Mouse (Mus musculus): ENCODE measurements around the gene Cnnm2.

Gene Cnnm2

DNA sequence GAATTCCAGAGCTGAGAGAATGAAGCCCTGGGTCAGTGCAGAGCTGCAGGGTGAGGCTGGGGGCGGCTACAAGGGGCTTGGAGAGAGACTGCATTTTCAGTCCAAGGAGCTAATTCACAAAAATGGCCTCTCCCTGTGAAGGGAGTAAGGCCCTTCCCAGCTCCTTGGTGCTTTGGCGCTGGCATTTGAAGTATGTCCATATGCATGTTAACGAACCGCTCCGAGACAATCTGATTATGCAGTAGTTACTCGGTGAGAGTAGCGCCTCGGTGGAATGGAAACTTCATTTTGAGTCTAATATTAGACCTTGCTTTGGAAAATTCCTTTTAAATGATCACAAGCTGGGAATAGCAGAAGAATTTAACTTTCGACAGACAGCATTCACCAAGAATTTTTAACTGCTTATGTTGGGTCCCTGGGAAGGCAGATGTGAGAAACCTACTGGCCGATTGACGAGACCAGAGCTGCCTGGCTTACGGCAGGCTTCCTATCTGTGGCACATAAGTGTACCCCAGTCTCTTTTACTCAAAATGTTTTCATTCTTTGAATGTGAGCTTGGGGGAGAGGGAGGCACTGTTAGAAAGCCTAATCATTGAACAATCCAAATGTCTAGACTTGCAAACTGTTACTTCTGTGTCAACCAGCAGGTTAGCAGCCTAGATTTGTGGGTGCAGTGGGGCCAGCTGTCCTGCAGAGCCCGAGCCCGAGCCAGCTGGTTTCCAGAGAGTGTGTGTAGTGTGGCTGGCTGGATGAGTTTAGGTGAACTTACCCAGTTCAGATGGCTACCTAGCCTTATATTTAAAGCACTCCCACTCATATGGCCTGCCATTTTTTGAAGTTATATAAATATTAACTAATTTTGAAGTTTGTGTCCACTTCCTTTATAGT, 87.2 kb downstream of the Cnnm2 start:
- DNase-seq (ENCODE audit: low spot score): no peak

DNA sequence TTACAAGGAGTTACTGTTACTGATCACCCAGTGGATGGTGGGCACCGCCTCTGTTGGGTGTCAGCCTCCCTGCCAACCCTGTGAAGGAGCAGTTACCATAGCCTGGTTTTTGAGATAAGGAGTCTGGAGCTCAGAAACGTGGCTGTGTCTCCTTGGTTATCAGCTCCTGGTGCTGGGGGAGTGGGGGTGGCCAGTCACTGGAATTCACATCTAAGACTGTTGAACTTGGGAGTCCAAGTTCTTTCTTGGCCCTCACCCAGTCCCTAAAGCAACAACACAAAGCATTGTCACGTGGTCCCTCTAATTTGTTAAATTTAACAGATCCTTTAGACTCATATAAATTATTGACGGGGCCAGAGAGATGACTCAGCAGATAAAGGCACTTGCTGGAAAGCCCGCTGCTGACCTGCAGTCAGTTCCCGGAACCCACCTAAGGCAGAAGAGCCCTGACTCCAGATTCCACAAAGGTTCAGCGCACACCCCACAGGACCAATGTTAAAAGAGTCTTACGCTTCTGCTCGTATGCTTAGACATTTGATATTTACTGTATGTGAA, 88.1 kb downstream of the Cnnm2 start:
- no peak for DNase-seq (ENCODE audit: low spot score)

DNA sequence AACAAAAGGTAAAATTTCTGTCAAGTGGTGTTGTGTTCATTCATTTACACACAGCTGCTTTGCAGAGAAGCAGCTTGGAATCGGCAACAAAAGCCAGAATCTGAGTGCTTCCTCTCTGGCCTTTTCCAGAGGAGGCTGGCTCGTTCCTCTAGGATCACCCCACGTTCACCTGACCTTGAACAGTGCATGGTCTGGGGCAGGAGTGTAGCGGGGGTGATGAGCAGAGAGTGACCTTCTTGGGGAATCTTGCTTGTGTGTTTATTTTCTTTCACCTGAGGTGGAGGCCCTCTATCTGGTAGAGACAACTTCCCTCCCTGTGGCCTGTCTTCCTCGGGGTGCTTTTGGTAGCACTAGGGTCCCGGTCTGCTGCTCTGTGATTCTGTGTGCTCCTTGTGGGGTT, 94.8 kb downstream of the Cnnm2 start:
- DNase-seq (ENCODE audit: low spot score): no peak

DNA sequence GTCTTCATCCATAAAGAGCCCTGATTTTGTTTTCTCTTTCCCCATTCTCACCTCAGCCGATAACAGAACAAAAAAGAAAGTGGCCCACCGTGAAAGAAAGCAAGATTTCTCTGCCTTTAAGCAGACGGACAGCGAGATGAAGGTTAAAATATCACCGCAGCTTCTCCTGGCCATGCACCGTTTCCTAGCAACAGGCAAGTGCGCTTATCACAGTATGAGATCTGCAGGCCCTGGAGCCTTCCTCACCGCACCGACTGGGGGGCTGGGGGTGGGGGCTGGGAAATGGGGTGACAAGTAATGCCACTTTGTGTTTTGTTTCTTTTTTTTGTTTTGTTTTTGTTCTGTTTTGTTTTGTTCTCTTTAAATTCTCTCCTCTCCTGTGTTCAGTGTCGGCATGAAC, 95.4 kb downstream of the Cnnm2 start:
- DNase-seq (ENCODE audit: low spot score): no peak

DNA sequence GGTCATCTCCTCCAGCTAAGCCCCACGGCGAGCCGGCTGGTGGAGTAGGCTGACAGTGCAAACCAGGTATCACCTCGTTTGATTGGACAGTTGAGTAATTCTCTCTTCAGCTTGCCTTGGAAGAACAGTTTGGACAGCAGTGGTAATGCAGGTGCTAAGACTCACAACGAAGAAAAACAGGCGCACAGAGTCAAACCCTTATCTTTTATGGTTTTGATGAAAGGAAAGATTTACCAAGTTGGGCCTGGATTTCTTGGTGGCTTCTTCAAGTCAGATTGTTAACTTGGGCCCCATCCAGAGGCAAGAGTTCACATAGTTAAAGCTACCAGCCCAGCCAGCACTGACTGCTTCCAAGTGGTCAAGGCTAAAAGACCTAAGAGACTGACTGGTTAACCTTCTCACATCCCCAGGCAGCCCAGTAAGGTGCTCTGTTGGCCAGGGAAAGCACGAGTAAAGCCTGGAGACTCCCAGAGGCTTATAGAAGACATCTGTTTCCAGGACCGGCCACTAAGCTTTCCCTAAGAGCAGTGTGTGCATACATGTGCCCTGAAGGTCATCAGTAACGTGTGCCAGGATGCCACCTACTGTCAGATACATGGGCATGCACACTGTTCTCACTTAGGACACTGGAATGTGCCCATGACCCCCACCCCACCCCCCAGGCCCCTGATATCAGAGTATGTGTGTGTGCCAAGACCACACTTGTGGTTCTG, 96.0 kb downstream of the Cnnm2 start:
- DNase-seq (ENCODE audit: low spot score): peak; percentile 46

DNA sequence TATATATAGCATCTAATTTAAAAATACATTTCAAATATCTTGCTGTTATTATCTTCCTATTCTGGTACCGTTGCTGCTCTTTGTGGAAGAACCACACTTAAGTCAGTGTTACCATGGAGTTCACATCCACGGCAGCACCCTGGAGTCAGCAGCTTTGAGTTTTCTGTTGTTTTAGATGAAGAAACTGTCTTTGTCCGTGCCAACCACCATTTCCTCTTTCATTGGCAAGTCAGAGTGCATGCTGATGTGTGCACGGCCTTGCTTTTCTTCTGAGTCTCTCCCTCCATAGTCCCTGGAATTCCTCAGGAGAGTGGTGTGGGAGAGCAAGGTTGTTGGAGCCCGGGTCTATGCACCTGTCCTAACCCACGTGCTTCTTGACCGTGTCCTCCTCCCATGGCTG, 96.8 kb downstream of the Cnnm2 start:
- DNase-seq (ENCODE audit: low spot score): no peak

DNA sequence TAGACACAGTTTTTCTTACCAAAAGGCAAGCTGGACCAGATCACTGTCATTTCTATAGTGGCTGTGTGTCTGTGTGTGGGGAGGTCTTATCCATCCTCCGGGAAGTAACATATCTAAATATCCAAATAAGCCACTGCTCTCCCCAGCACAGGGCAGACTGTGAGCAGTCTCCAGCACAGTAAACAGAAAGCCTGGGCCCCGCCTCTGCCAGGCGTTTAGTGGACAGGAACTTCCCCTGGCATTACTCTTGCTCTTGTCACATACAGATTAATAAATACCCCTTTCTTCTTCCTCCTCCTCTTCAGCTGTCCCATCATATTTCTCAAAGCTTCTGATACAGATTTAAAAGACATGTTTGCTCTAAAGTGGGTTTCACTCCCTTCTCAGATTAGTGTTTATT, 101.2 kb downstream of the Cnnm2 start:
- DNase-seq (ENCODE audit: low spot score): no peak

DNA sequence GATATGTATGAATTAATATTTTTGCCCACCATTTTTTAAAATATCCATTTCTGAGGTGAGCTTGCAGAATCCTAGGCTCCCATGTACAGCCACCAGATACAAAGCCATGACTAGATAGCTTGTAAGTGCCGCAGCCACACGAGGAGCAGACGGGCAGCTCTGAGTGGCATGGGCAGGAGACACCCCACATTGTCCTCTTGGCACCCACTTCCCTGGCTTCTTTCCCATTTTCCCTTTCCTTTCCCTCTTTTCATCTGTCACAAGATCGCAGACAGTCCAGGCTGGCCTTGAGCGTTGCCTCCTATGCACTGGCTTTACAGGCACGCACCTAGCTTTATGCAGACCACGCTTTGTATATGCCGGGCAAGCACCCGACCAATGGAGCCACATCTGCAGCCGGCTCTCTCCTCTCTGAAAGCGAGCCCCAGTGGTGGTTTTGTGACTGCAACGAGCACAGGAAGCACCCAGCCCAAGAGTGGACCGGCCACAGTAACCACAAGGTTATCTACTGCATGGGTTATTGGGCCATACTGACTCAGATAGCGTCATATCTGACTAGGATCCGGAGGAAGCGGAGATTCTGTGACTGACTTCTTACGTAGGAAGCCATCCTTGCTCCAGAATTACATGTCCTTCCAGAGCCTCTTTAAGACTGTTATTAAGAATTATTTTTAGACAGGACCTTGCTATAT, 102.0 kb downstream of the Cnnm2 start:
- DNase-seq (ENCODE audit: low spot score): no peak

DNA sequence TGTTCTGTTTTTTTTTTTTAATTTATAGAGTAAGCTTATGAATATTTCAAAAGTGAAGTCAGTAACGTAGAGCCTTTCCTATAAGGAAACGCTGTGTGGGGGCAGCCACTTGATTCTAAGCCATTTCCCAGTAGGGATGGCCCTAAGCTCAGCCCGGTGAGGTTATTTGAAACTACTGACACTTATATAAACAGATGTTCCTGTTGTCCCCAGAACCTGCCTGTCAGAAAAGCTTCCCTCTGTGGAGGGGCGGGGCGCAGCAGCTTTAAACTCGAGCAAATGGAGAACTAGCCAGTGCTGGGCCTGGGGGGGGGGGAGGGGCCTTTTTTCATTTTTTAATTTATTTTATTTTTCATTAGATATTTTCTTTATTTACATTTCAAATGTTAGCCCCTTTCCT, 102.7 kb downstream of the Cnnm2 start:
- DNase-seq (ENCODE audit: low spot score): no peak

DNA sequence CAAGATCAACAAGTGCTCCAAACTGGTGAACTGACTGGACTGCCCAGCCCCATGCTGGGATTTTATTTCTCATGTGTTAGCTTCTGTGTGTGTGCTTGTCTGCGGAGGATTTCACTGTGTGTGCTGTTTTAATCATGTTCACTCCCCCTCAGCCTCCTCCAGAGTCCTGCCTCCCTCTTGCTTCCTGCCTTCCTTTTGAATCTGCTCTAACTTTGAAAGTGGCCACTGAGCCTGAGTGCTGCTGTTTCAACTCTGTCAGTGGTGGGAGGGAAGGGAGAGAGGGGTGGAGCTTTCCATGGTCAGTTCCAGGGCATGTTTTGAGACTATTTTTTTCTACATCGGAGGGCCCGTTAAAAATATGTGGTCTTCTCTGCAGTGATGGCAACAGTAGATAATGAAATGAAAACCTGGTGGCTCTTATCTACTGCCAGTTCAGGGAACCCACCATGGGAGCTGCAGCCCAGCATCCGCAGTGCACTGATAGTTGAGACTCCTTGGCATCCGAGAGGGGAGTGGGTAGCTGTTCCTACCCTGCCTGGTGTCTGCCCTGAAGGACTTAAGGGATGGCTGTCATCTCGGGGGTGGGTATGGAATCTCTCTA, 103.4 kb downstream of the Cnnm2 start:
- no peak for DNase-seq (ENCODE audit: low spot score)

DNA sequence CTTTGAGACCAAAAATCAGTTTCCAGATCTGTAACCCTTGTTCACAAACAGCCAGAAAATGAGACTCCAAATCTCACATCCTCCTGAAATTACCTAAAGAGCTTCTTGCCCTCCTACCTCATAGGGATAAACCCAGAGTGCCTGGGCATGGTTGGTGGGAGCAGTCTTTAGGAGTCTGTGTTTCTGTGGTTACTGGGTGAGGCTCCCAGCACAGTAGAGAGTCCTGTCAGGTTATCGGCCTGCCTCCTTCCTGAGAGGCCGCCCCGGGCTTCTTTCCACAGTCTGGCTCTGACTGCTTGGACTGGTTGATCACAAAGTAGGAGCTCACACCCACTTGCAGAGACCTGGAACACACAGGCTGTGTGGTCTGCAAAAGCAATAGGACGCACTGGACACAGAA, 104.0 kb downstream of the Cnnm2 start:
- no peak for DNase-seq (ENCODE audit: low spot score)

DNA sequence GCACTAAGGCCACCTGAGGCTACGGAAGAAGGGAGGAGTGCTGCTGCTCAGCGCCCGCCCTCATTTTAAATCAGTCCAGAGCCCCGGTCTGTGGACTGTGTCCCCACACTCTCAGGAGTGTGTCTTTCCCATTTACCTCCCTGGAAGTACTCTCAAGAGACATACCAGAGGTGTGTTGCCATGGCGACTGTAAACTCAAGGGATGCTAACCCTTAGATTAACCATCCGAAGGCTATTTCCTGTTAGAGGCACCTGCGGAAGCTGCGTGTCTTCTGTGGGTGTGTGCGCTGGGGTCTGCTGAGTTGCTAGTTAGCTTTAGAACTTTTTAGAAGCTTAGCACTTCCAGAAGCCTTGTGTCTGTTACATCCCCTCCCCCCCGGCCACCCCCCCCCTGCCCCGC, 107.7 kb downstream of the Cnnm2 start:
- no peak for DNase-seq (ENCODE audit: low spot score)

DNA sequence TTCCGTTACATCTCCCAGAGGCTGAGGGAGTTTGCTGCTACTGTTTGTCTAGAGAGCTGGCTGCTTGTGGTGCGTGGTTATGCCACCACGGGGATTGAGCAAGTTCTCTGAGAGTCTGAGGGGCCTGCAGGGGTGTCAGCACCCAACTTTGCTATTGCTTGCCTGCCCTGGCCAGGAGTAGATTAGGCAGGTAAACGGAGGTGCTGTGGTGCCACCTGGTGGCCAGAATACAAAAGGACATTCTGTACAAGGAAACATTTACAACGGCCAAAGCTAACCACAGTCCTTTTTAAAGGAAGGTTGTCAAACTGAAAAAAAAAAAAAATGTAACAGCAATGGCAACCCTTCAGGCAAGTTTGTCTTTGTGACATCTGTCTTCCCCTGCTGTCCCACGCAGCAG, 108.1 kb downstream of the Cnnm2 start:
- peak; percentile 84 for DNase-seq (ENCODE audit: low spot score)

DNA sequence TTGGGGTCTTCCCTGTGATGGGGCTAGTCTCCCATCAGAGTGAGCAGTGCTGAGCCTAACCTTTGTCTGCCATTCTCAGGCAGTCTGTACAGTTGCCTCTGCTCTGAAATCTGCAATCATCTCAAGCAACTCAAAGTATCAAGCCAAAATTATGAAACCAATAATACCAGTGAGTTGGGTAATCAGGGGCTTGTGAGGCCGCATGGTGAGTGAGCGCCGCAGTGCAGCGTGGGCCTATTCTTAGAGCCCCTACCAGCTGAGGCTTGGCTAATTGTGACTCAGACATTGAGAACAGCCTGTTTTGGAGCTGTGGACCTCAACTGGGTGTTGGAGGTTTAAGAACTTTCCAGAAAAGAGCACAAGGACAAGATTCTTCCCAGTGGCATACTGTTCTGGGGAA, 109.7 kb downstream of the Cnnm2 start:
- DNase-seq (ENCODE audit: low spot score): no peak

DNA sequence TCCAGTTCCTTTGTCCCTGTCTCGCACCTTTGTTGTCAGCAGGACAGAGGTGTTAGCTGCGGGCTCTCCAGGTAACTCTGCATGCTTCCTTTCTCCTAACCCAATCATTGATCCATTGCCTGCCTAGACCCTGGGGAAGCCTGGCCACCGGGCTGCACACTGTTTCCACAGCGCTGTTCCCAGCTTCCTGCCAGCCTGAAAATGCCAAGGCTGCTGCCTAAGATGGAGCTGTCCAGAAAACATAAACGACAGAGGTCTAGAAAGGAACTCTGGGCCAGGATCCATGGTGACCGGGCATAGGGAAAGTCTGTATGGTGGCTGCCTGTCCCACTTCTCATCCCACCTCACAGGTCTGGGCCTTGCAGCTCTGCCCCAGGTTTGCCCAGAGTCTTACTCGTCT, 110.3 kb downstream of the Cnnm2 start:
- DNase-seq (ENCODE audit: low spot score): no peak

DNA sequence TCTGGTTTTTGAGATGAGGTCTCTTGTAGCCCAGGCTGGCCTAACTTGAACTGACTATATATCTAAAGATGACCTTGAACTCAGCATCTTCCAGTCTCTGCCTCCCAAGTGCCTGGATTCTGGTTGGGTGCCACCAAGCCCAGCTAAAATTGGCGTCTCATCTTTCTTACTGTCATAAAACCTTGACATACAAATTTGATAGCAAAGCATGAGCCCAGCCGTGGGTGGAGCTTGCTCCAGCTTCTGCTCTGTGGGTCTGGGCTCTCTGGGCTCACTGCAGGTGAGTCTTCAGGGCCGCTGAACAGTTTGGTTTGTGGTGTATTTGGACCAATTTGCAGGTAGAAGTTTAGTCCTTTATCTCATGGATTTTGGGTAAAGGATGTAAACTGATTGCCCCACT, 112.5 kb downstream of the Cnnm2 start:
- no peak for DNase-seq (ENCODE audit: low spot score)

DNA sequence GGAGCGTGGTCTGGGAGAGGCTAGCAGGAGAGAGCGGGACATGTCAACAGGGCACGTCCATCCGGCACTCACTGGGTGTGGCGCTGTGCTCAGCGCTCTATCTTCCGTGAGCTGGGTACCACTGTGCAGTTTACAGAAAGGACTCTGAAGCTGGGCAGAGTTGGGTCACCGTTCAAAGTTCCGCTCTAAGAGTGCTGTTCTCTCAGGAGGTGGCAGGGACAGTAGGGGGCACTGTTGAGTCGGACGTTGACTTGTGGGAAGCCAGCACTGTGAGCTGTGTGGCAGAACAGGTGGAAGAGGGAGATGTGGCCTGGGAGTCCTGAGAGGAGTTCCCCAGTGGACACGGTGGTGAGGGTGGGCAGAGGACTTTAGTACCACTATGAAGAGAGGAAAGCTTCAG, 114.4 kb downstream of the Cnnm2 start:
- peak; percentile 87 for DNase-seq (ENCODE audit: low spot score)

DNA sequence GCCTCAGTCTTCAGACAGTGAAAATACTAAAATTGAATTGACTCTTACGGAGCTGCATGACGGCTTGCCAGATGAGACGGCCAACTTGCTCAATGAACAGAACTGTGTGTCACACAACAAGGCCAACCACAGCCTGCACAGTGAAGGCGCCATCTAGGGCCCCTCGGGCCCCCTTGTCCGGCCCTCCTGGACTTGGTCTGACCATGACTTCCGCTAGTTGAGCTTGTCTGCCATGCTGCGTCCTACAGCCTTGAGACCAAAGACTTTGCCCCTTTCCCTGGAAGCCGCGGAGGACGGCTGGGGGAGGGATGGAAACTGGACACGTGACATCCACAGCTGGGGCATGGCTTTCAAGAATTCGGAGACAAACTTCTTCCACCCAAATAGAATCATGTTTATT, 116.5 kb downstream of the Cnnm2 start:
- DNase-seq (ENCODE audit: low spot score): no peak

DNA sequence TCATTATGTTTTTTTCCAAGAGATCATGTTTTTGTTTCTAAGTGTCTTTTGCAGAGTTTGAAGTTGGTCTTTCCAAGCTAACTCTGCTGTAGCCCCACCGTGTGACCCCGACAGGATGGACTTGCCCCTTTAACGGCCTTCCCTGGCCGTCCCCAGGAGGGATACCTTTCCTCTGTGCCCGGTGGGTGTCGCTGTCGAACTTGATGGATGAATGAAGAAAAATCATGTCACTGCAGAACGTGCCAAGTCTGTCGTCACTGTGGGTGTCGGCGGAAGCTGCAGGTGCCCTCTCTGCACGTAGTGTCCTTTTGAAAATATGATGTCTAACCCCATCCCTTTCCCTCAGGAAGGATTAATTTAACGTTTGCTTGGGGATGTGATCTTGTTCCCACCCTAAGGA, 117.0 kb downstream of the Cnnm2 start:
- no peak for DNase-seq (ENCODE audit: low spot score)

DNA sequence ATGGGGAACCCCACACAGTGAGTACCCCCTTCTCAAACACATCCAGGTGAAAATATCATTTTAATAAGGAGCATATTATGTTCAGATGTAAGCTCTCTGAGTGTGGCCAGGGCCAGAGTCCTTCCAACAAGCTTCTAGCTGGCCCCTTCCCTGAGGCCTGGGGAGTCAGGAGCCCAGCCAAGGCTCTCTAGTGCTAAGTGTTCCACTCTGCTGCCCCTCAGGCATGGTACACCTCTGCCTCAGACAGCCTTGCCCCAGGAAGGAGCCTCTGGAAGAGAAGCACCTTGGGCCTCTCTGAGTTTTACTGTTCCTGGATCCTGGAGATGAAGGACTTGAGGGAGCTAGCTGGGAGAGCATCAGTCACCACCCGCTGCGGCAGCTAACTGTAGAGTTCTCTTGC, 118.5 kb downstream of the Cnnm2 start:
- DNase-seq (ENCODE audit: low spot score): no peak

DNA sequence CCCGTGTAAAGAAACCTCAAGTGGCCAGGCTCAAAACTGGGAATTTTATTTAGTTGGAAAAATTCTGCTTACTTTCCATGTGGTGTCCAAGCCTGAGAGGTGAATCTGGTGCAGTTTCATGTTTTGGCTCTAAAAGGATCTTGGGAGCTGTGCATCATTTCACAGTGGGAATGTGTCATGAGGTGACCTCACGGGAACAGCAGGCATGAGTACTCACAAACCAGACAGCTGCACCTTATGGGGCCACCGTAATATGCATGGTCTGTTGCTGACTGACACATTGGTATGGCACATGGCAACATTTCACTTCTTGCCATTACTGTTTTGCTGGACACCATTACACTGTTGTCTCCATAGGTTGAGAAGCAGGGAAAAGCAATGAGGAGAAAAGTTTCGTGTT, 124.0 kb downstream of the Cnnm2 start:
- DNase-seq (ENCODE audit: low spot score): no peak

DNA sequence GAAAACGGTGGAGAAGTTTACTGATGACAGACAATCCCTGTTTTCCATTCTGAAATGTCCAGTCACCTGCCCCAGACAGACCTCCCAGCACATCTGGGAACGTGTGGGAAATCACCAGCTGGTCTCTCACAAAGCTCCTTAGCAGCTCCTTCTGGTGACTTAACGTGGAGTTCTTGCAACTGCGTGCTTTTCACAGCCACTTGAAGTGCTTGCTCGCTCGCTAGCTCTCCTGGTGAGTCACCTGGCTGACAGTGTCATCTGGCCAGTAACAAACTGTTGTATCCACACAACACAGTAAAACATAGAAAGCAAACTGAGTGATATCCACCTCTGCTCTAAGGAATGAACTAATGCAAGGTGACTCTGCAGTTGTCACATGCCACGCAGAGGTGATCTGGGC, 125.4 kb downstream of the Cnnm2 start:
- no peak for DNase-seq (ENCODE audit: low spot score)
